Mouse (Mus musculus): Measurements from ENCODE around the gene Dppa1. TPM values are rescaled to one million over a fixed set of nuclear protein-coding genes. Genes with fewer than 3 reads are reported as not detected.
A peak's percentile ranks its signal among the peaks of the same experiment; 100 is the strongest.
"Not testable (repeated sequence)": the region's sequence is repeated elsewhere in the genome, so short reads cannot be mapped to it uniquely, and the experiment has no call there.

Dppa1 gene
- not detected in 2 replicates for polyA plus RNA-seq (2016; fragmentation: Nextera tagmentation; extraction: Ambion mirVana)

GRCm38 (mm10) chr11:46629211-46629795 lies at the start of gene Dppa1:
TSS of gene Dppa1 (minus strand) at chr11:46629261.
- H3K4me1 ChIP-seq, result no peaks in the 10 kb centered on the region
- 54% methylated on average over 2 of the region's 2 CpGs for WGBS
- H3K27me3 ChIP-seq, result no peaks in the 10 kb centered on the region
- no peak within 1 kb of the TSS for H3K9ac ChIP-seq
- H3K4me3 ChIP-seq, result no peak within 1 kb of the TSS
- H3K9me3 ChIP-seq, result no peaks in the 10 kb centered on the region
- ATAC-seq (ENCODE audit: insufficient number of reproducible peaks, insufficient read depth, low FRiP score, low TSS enrichment), result no peak
- no peak within 1 kb of the TSS for H3K27ac ChIP-seq
- no peak within 1 kb of the TSS for H3K4me2 ChIP-seq (replicated peaks)
- no peaks in the 10 kb centered on the region for H3K36me3 ChIP-seq

GRCm38 (mm10) chr11:46667938-46668337 lies 38.9 kb upstream of the Dppa1 start:
- ATAC-seq (ENCODE audit: insufficient number of reproducible peaks, insufficient read depth, low FRiP score, low TSS enrichment), result no peak
- no peaks in the 10 kb centered on the region for H3K4me1 ChIP-seq
- H3K36me3 ChIP-seq, result no peaks in the 10 kb centered on the region
- 61% methylated on average over 2 of the region's 2 CpGs for WGBS
- H3K9me3 ChIP-seq, result no peaks in the 10 kb centered on the region
- H3K4me3 ChIP-seq, result no peak overlapping the region
- H3K9ac ChIP-seq, result no peak overlapping the region
- no peak overlapping the region for H3K4me2 ChIP-seq (replicated peaks)
- H3K27me3 ChIP-seq, result no peaks in the 10 kb centered on the region
- H3K27ac ChIP-seq, result no peak overlapping the region

- no peak overlapping the region for H3K27ac ChIP-seq
- no peak overlapping the region for H3K9ac ChIP-seq
- H3K36me3 ChIP-seq, result no peaks in the 10 kb centered on the region
- ATAC-seq (ENCODE audit: insufficient number of reproducible peaks, insufficient read depth, low FRiP score, low TSS enrichment), result no peak
- no peaks in the 10 kb centered on the region for H3K27me3 ChIP-seq
- H3K4me2 ChIP-seq (replicated peaks), result no peak overlapping the region
- H3K4me1 ChIP-seq, result no peaks in the 10 kb centered on the region
- H3K4me3 ChIP-seq, result no peak overlapping the region
- 90% methylated on average over 3 of the region's 3 CpGs for WGBS
- H3K9me3 ChIP-seq, result no peaks in the 10 kb centered on the region
These were observed 38.0 kb upstream of the Dppa1 start for GRCm38 (mm10) chr11:46667105-46667504.

- ATAC-seq (ENCODE audit: insufficient number of reproducible peaks, insufficient read depth, low FRiP score, low TSS enrichment), result 0 out of 2 replicates have a peak, but pooled peaks have one; percentile 35
- Histone ChIP-seq H3K9ac (no peak overlapping the region), H3K4me1 (no peaks in the 10 kb centered on the region), H3K9me3 (no peaks in the 10 kb centered on the region), H3K27ac (no peak overlapping the region), H3K4me3 (no peak overlapping the region), H3K36me3 (no peaks in the 10 kb centered on the region), H3K27me3 (no peaks in the 10 kb centered on the region), H3K4me2 (replicated peaks) (no peak overlapping the region)
- 67% methylated on average over 6 of the region's 6 CpGs for WGBS
These were observed 36.8 kb upstream of the Dppa1 start for GRCm38 (mm10) chr11:46665599-46666522.

- no peak for ATAC-seq (ENCODE audit: insufficient number of reproducible peaks, insufficient read depth, low FRiP score, low TSS enrichment)
- no peaks in the 10 kb centered on the region for H3K4me1 ChIP-seq
- no peaks in the 10 kb centered on the region for H3K9me3 ChIP-seq
- H3K27me3 ChIP-seq, result no peaks in the 10 kb centered on the region
- H3K4me2 ChIP-seq (replicated peaks), result no peak overlapping the region
- no peaks in the 10 kb centered on the region for H3K36me3 ChIP-seq
- no peak overlapping the region for H3K4me3 ChIP-seq
- no peak overlapping the region for H3K27ac ChIP-seq
- WGBS, result 70% methylated on average over 4 of the region's 4 CpGs
- no peak overlapping the region for H3K9ac ChIP-seq
These were observed 34.2 kb upstream of the Dppa1 start for GRCm38 (mm10) chr11:46663215-46663614.

GRCm38 (mm10) chr11:46652476-46652875 lies 23.4 kb upstream of the Dppa1 start:
- ATAC-seq (ENCODE audit: insufficient number of reproducible peaks, insufficient read depth, low FRiP score, low TSS enrichment), result no peak
- H3K4me1 ChIP-seq, result no peaks in the 10 kb centered on the region
- no peaks in the 10 kb centered on the region for H3K9me3 ChIP-seq
- 93% methylated on average over 3 of the region's 3 CpGs for WGBS
- no peak overlapping the region for H3K4me3 ChIP-seq
- H3K4me2 ChIP-seq (replicated peaks), result no peak overlapping the region
- H3K27ac ChIP-seq, result no peak overlapping the region
- no peak overlapping the region for H3K9ac ChIP-seq
- H3K27me3 ChIP-seq, result no peaks in the 10 kb centered on the region
- H3K36me3 ChIP-seq, result no peaks in the 10 kb centered on the region

GRCm38 (mm10) chr11:46649655-46650054 lies 20.6 kb upstream of the Dppa1 start:
- ATAC-seq (ENCODE audit: insufficient number of reproducible peaks, insufficient read depth, low FRiP score, low TSS enrichment); H3K27ac ChIP-seq; H3K9me3 ChIP-seq; H3K27me3 ChIP-seq; H3K9ac ChIP-seq; H3K4me3 ChIP-seq; H3K36me3 ChIP-seq; H3K4me2 ChIP-seq (replicated peaks); H3K4me1 ChIP-seq: not testable (repeated sequence)
- 57% methylated on average over 3 of the region's 3 CpGs for WGBS

- H3K9me3 ChIP-seq, result no peaks in the 10 kb centered on the region
- no peak overlapping the region for H3K9ac ChIP-seq
- H3K27me3 ChIP-seq, result no peaks in the 10 kb centered on the region
- no peaks in the 10 kb centered on the region for H3K4me1 ChIP-seq
- 76% methylated on average over 1 of the region's 1 CpGs for WGBS
- no peaks in the 10 kb centered on the region for H3K36me3 ChIP-seq
- no peak overlapping the region for H3K27ac ChIP-seq
- H3K4me2 ChIP-seq (replicated peaks), result no peak overlapping the region
- no peak overlapping the region for H3K4me3 ChIP-seq
- ATAC-seq (ENCODE audit: insufficient number of reproducible peaks, insufficient read depth, low FRiP score, low TSS enrichment), result no peak
These were observed 15.8 kb upstream of the Dppa1 start for GRCm38 (mm10) chr11:46644824-46645223.

GRCm38 (mm10) chr11:46636568-46636967 lies 7.5 kb upstream of the Dppa1 start:
- H3K36me3 ChIP-seq, result no peaks in the 10 kb centered on the region
- H3K9me3 ChIP-seq, result no peaks in the 10 kb centered on the region
- H3K4me2 ChIP-seq (replicated peaks), result no peak overlapping the region
- no peak overlapping the region for H3K4me3 ChIP-seq
- ATAC-seq (ENCODE audit: insufficient number of reproducible peaks, insufficient read depth, low FRiP score, low TSS enrichment), result no peak
- no peak overlapping the region for H3K27ac ChIP-seq
- 81% methylated on average over 3 of the region's 3 CpGs for WGBS
- no peaks in the 10 kb centered on the region for H3K4me1 ChIP-seq
- H3K9ac ChIP-seq, result no peak overlapping the region
- H3K27me3 ChIP-seq, result no peaks in the 10 kb centered on the region

- H3K27ac ChIP-seq; H3K4me1 ChIP-seq; ATAC-seq (ENCODE audit: insufficient number of reproducible peaks, insufficient read depth, low FRiP score, low TSS enrichment); H3K9me3 ChIP-seq; H3K4me3 ChIP-seq; H3K27me3 ChIP-seq; H3K4me2 ChIP-seq (replicated peaks); H3K9ac ChIP-seq; H3K36me3 ChIP-seq: not testable (repeated sequence)
- 82% methylated on average over 4 of the region's 4 CpGs for WGBS
These were observed 6.5 kb upstream of the Dppa1 start for GRCm38 (mm10) chr11:46635516-46635915.

GRCm38 (mm10) chr11:46631635-46632034 lies 2.6 kb upstream of the Dppa1 start:
- 24% methylated on average over 3 of the region's 3 CpGs for WGBS
- no peak for ATAC-seq (ENCODE audit: insufficient number of reproducible peaks, insufficient read depth, low FRiP score, low TSS enrichment)
- no peaks in the 10 kb centered on the region for H3K4me1 ChIP-seq

More at GRCm38 (mm10) chr11:46631635-46632034, 2.6 kb upstream of the Dppa1 start:
- H3K27me3 ChIP-seq, result no peaks in the 10 kb centered on the region
- H3K36me3 ChIP-seq, result no peaks in the 10 kb centered on the region
- H3K9ac ChIP-seq, result no peak overlapping the region
- no peak overlapping the region for H3K27ac ChIP-seq
- H3K4me2 ChIP-seq (replicated peaks), result no peak overlapping the region
- no peaks in the 10 kb centered on the region for H3K9me3 ChIP-seq
- H3K4me3 ChIP-seq, result no peak overlapping the region
